Mouse (Mus musculus): ENCODE measurements around the gene Card10.

DNA sequence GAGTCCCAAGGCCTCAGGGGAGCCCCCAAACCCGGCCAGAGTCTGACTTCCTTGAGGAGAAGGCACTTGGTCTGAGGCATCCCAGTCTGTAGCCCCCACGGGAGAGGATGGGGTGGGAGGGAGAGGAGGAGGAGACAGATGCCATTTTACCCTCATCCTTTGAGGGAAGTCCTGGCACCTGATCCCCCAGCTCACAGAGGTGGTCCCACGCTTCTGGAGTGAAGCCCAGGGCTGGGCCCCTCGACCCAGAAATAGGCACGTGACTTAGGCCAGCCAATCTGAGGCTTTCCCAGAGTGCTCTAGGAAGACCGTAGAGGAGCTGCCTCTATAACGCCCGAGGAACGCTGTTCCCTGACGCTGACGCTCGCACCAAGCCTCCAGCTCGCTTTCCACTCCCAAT, 41.7 kb downstream of the Card10 start:
- TF ChIP-seq CTCF (IDR thresholded peaks at IDR 0.05; ENCODE audit: low read depth) (no peak), EP300 (IDR thresholded peaks at IDR 0.05; ENCODE audit: low read depth) (no peak)
